Mouse (Mus musculus): ENCODE measurements at regions not wholly inside any gene's neighbourhood (a gene's known extent, or its start where the extent isn't known, plus 50 kb on each side); places are given as distances from the start of the nearest gene placed in this dataset.
A peak's percentile ranks its signal among the peaks of the same experiment; 100 is the strongest.

DNA sequence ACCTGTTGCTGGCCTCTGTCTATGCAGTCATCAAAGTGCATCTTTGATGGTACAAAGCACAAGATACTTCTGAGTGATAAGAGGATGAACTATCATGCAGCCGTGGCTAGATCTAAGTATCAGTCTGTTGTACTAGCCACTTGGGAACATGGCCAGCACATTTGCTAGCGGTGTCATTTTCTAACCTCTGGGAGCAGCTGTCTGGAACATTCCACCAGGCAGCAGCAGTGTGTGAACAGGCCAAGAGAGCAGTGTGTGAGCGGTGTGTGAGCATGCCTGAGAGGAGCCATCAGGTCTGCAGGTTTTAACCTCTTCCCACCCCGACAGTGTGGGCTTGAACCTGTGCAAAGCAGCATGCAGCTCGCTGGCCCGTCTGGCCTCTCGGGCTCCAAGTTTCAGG lies 248.3 kb downstream of the Gadd45g start:
- Histone ChIP-seq H3K4me3 (ENCODE audit: low read depth, low read length) (no peak overlapping the region), H3K27me3 (ENCODE audit: control insufficient read depth, insufficient read depth, low read length) (no peaks in the 10 kb centered on the region), H3K9ac (ENCODE audit: low read length) (no peak overlapping the region; the same call in 1 of the 2 replicates), H3K4me2 (ENCODE audit: low read depth) (no peak overlapping the region), H3K27ac (ENCODE audit: low read depth, low read length) (no peak overlapping the region), H3K9me3 (ENCODE audit: control insufficient read depth, low read length) (no peaks in the 10 kb centered on the region), H3K36me3 (ENCODE audit: control insufficient read depth, insufficient read depth, low read length) (no peaks in the 10 kb centered on the region), H3K4me1 (ENCODE audit: control insufficient read depth, insufficient read depth, low read length) (no peaks in the 10 kb centered on the region)
- 89% methylated on average over 7 of the region's 7 CpGs for WGBS
- DNase-seq (ENCODE audit: low spot score) (no peak), ATAC-seq (ENCODE audit: insufficient read depth, low FRiP score, low TSS enrichment) (no peak)

DNA sequence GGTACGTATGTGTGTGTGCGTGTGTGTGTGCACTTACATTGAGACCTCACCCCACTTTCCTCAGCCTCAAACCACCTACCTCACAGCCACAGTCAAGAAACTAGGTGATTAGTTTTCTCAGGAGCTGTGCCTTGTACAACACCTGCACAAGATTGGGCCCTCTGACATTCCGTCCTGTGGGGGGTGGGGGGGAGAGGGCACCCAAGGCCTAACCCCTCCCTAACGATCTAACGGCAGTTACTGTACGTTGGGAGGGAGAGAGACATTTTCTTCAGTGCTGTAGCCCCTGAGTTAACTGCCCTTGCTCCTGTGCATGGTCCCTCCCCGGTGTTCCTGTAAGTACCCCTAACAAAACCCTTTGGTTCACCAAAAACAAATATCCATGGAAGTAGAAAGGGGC lies 250.0 kb downstream of the Gadd45g start:
- Histone ChIP-seq H3K36me3 (ENCODE audit: control insufficient read depth, insufficient read depth, low read length) (no peaks in the 10 kb centered on the region), H3K27ac (ENCODE audit: low read depth, low read length) (no peak overlapping the region), H3K9ac (ENCODE audit: low read length) (no peak overlapping the region), H3K4me1 (ENCODE audit: control insufficient read depth, insufficient read depth, low read length) (no peaks in the 10 kb centered on the region), H3K9me3 (ENCODE audit: control insufficient read depth, low read length) (no peaks in the 10 kb centered on the region), H3K4me3 (ENCODE audit: low read depth, low read length) (no peak overlapping the region), H3K27me3 (ENCODE audit: control insufficient read depth, insufficient read depth, low read length) (no peaks in the 10 kb centered on the region), H3K4me2 (ENCODE audit: low read depth) (no peak overlapping the region)
- ATAC-seq (ENCODE audit: insufficient read depth, low FRiP score, low TSS enrichment) (no peak), DNase-seq (ENCODE audit: low spot score) (no peak)
- WGBS = 82% methylated on average over 7 of the region's 7 CpGs

DNA sequence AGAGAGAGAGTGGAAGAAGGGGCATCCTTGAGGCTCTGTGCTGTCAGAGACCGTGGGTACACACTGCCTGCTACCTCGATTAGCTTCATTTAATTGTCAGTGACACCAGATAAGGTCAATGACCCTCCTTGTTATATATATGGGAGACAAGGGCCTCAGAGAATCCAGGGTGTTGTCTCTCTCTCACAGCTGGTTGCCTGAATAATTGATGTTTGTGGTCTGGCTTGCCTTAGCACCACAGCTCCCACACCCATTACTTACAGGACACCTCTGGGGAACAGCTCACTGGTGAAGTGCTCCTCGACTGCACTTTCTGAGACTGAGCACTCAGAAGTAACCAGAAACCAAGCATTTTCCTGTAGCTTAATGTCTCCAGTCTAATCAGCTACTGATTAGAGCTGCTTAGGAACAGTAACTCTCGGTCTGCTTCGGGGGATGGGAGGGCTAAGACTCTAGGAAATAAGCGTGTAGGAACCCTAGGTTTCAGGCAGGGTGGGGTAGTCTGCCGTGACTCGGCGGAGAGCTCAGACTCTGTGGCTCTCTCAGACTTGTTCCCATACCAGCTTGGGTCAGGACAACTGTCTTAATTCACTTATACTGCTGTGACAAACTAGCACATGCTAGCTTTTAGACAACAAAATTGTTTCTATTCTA lies 259.6 kb downstream of the Gadd45g start:
- Histone ChIP-seq H3K4me3 (ENCODE audit: low read depth, low read length) (no peak overlapping the region), H3K27me3 (ENCODE audit: control insufficient read depth, insufficient read depth, low read length) (no peaks in the 10 kb centered on the region), H3K4me2 (ENCODE audit: low read depth) (no peak overlapping the region), H3K4me1 (ENCODE audit: control insufficient read depth, insufficient read depth, low read length) (peaks cover 18% of the 10 kb centered on the region), H3K27ac (ENCODE audit: low read depth, low read length) (no peak overlapping the region), H3K9ac (ENCODE audit: low read length) (no peak overlapping the region), H3K36me3 (ENCODE audit: control insufficient read depth, insufficient read depth, low read length) (no peaks in the 10 kb centered on the region), H3K9me3 (ENCODE audit: control insufficient read depth, low read length) (no peaks in the 10 kb centered on the region)
- ATAC-seq (ENCODE audit: insufficient read depth, low FRiP score, low TSS enrichment) (no peak), DNase-seq (ENCODE audit: low spot score) (no peak)
- WGBS = 54% methylated on average over 9 of the region's 9 CpGs

DNA sequence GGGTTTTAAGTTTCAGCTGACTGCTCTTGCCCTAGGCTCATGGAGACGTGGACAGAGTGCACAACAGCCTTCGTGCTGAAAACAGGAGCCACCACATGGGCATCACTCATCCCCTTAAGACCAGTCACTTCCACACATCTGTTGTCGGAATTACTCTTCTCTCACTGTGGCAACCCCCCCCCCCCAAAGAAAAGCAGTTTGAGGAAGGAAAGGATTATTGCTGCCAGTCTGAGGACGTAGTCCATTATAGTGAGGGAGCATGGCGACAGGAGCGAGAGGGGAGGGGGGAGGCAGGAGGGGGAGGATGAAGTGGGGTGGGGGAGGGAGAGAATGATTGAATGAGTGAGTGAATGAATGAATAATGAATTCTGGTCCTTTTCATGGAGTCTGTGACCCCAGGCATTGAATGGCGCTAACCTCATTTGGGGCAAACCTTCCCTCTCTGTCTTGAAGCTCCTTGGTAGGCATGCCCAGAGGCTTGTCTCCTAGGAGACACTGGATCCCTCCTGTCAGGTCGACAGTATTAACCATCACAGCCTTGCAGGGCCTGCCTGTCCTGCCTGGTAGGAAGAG lies 262.0 kb downstream of the Gadd45g start:
- H3K4me3 ChIP-seq (ENCODE audit: low read depth, low read length) = no peak overlapping the region
- H3K9me3 ChIP-seq (ENCODE audit: control insufficient read depth, low read length) = no peaks in the 10 kb centered on the region
- H3K27ac ChIP-seq (ENCODE audit: low read depth, low read length) = peak overlapping the region; percentile 44; the same call in 1 of the 2 replicates
- no peaks in the 10 kb centered on the region for H3K27me3 ChIP-seq (ENCODE audit: control insufficient read depth, insufficient read depth, low read length)
- 17% methylated on average over 8 of the region's 8 CpGs for WGBS
- no peaks in the 10 kb centered on the region for H3K36me3 ChIP-seq (ENCODE audit: control insufficient read depth, insufficient read depth, low read length)
- DNase-seq (ENCODE audit: low spot score) = peak; percentile 58
- H3K4me2 ChIP-seq (ENCODE audit: low read depth) = no peak overlapping the region
- ATAC-seq (ENCODE audit: insufficient read depth, low FRiP score, low TSS enrichment) = peak; percentile 89
- H3K4me1 ChIP-seq (ENCODE audit: control insufficient read depth, insufficient read depth, low read length) = peaks cover 18% of the 10 kb centered on the region
- no peak overlapping the region for H3K9ac ChIP-seq (ENCODE audit: low read length)

DNA sequence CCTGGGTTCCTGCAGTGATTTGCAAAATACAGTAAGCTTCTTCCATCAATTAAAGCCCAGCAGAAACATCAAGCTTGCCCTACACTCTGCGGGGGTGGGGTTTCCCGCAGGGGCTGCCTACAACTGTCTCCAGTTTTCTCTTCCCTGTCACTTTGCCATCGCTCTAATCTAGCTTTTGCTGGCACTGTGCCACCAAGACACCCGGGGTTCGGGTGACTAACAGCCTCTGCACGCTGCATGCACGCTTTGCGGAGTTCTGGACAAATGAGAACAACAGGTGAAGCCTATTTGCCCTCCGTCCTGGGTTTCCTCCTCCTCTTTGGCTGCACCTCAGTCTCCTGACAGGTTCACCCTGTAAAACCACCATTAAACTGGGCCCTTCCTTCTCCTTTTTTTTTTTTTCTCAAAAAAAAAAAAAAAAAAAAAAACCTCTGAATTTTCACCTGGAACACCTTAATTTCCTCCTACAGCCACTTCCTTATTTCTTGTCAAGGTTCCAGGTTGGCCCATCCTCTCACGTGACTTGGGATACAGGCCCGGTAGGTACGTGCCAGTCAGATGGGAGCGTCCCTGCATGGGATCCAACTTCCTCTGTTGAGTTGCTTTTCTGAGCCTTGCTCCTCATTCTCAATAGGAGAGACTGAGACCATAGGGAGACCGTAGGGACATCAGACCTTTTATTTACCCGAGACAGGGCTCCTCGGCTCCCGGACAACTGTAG lies 262.7 kb downstream of the Gadd45g start:
- no peak overlapping the region for H3K4me2 ChIP-seq (ENCODE audit: low read depth)
- DNase-seq (ENCODE audit: low spot score) = peak; percentile 54

DNA sequence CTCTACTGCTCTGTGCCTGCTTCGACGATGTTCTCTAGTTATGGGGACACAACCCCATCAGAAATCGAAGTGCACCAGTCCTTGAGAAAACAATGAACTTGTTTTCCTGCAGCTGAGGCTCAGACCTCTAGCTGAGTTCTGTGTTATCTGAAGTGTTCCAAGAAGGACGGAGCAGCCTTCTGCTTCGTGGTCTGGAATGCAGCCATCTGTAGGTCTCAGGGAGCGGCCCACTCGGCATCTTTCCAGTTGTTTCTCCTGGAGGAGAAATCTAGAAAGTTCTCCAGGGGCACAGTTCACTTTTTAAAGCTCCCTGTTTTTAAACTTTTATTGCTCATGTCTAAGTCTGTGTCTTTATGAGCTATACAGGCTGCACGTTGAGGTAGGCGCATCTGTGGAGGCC lies 264.3 kb downstream of the Gadd45g start:
- Histone ChIP-seq H3K27me3 (ENCODE audit: control insufficient read depth, insufficient read depth, low read length) (no peaks in the 10 kb centered on the region), H3K27ac (ENCODE audit: low read depth, low read length) (no peak overlapping the region), H3K36me3 (ENCODE audit: control insufficient read depth, insufficient read depth, low read length) (no peaks in the 10 kb centered on the region), H3K4me3 (ENCODE audit: low read depth, low read length) (no peak overlapping the region), H3K4me2 (ENCODE audit: low read depth) (no peak overlapping the region), H3K9ac (ENCODE audit: low read length) (no peak overlapping the region), H3K9me3 (ENCODE audit: control insufficient read depth, low read length) (no peaks in the 10 kb centered on the region), H3K4me1 (ENCODE audit: control insufficient read depth, insufficient read depth, low read length) (peaks cover 18% of the 10 kb centered on the region)
- DNase-seq (ENCODE audit: low spot score) (no peak), ATAC-seq (ENCODE audit: insufficient read depth, low FRiP score, low TSS enrichment) (no peak)
- WGBS = 82% methylated on average over 9 of the region's 9 CpGs

More for the DNA sequence above, 262.7 kb downstream of the Gadd45g start:
- H3K9me3 ChIP-seq (ENCODE audit: control insufficient read depth, low read length) = no peaks in the 10 kb centered on the region
- H3K27me3 ChIP-seq (ENCODE audit: control insufficient read depth, insufficient read depth, low read length) = no peaks in the 10 kb centered on the region
- 0 out of 2 replicates have a peak, but pooled peaks have one; percentile 39 for ATAC-seq (ENCODE audit: insufficient read depth, low FRiP score, low TSS enrichment)
- H3K4me3 ChIP-seq (ENCODE audit: low read depth, low read length) = no peak overlapping the region
- H3K27ac ChIP-seq (ENCODE audit: low read depth, low read length) = peak overlapping the region; percentile 44; the same call in 1 of the 2 replicates
- 65% methylated on average over 17 of the region's 17 CpGs for WGBS
- H3K9ac ChIP-seq (ENCODE audit: low read length) = no peak overlapping the region
- H3K36me3 ChIP-seq (ENCODE audit: control insufficient read depth, insufficient read depth, low read length) = no peaks in the 10 kb centered on the region
- H3K4me1 ChIP-seq (ENCODE audit: control insufficient read depth, insufficient read depth, low read length) = peaks cover 18% of the 10 kb centered on the region

DNA sequence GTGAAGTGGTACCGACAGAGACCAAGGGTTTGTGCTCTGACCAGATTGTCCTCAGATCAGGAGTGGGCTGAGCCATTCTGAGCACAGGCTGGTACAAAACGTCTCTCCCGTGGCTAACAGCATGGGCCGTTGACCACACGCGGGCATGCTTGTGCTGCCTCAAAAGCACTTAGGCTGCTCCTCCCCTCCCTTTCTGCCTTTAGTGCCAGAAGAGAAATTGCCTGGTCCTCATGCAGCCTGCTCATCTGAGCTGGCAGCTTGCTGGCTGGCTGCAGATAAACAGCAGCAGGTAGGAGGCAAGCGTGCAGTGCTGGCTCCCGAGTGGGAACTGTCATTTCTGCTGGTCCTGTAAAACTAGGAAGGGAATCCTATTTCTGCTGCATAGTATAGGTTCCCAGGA lies 267.1 kb downstream of the Gadd45g start:
- Histone ChIP-seq H3K9ac (ENCODE audit: low read length) (no peak overlapping the region), H3K4me1 (ENCODE audit: control insufficient read depth, insufficient read depth, low read length) (peaks cover 7% of the 10 kb centered on the region), H3K27ac (ENCODE audit: low read depth, low read length) (no peak overlapping the region), H3K36me3 (ENCODE audit: control insufficient read depth, insufficient read depth, low read length) (no peaks in the 10 kb centered on the region), H3K4me3 (ENCODE audit: low read depth, low read length) (no peak overlapping the region), H3K27me3 (ENCODE audit: control insufficient read depth, insufficient read depth, low read length) (no peaks in the 10 kb centered on the region), H3K9me3 (ENCODE audit: control insufficient read depth, low read length) (no peaks in the 10 kb centered on the region), H3K4me2 (ENCODE audit: low read depth) (no peak overlapping the region)
- DNase-seq (ENCODE audit: low spot score) (no peak), ATAC-seq (ENCODE audit: insufficient read depth, low FRiP score, low TSS enrichment) (no peak)
- 45% methylated on average over 8 of the region's 8 CpGs for WGBS

DNA sequence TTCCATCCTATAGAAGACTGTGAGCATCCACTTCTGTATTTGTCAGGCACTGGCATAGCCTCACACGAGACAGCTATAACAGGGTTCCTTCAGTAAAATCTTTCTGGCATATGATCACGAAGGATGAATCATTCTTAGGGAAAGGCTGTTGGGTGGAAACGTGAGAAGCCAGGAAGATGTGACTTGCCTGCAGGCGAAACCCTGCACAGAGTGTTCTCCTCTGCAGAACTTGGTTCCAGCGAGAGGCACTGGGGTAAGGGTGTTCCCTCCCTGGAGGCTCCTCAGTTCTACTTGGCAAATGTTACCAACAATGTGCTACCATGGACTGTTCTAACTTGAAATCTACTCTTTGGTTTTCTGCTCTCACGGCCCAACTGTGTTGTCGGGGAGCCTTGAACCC lies 268.0 kb downstream of the Gadd45g start:
- ATAC-seq (ENCODE audit: insufficient read depth, low FRiP score, low TSS enrichment) (no peak), DNase-seq (ENCODE audit: low spot score) (no peak)
- no peaks in the 10 kb centered on the region for H3K36me3 ChIP-seq (ENCODE audit: control insufficient read depth, insufficient read depth, low read length)
- no peak overlapping the region for H3K4me2 ChIP-seq (ENCODE audit: low read depth)
- H3K27ac ChIP-seq (ENCODE audit: low read depth, low read length) = no peak overlapping the region
- H3K4me1 ChIP-seq (ENCODE audit: control insufficient read depth, insufficient read depth, low read length) = no peaks in the 10 kb centered on the region
- no peaks in the 10 kb centered on the region for H3K9me3 ChIP-seq (ENCODE audit: control insufficient read depth, low read length)
- H3K27me3 ChIP-seq (ENCODE audit: control insufficient read depth, insufficient read depth, low read length) = no peaks in the 10 kb centered on the region
- no peak overlapping the region for H3K9ac ChIP-seq (ENCODE audit: low read length)
- WGBS = 92% methylated on average over 7 of the region's 7 CpGs
- H3K4me3 ChIP-seq (ENCODE audit: low read depth, low read length) = no peak overlapping the region

DNA sequence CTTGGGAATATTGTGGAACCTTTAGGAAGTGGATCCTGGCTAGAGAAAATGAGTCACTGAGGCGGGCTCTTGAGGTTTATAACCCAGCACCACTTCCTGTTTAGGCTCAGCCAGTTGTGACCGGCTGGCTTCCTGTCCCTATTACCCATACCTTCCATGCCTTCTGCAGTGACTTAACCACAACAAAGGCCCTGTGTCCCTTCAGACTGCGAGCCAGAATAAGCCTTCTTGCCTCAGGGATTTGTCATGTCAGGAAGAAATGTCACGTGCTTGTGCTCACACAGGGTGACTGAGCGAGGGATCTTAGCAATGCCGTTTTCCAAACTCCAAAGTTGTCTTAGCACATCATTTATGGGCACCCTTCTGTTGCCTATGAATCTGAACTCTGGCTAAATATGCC lies 268.5 kb downstream of the Gadd45g start:
- Histone ChIP-seq H3K27ac (ENCODE audit: low read depth, low read length) (no peak overlapping the region), H3K9ac (ENCODE audit: low read length) (no peak overlapping the region), H3K4me3 (ENCODE audit: low read depth, low read length) (no peak overlapping the region), H3K4me2 (ENCODE audit: low read depth) (no peak overlapping the region), H3K4me1 (ENCODE audit: control insufficient read depth, insufficient read depth, low read length) (no peaks in the 10 kb centered on the region), H3K36me3 (ENCODE audit: control insufficient read depth, insufficient read depth, low read length) (no peaks in the 10 kb centered on the region), H3K9me3 (ENCODE audit: control insufficient read depth, low read length) (no peaks in the 10 kb centered on the region), H3K27me3 (ENCODE audit: control insufficient read depth, insufficient read depth, low read length) (no peaks in the 10 kb centered on the region)
- DNase-seq (ENCODE audit: low spot score) = no peak
- no peak for ATAC-seq (ENCODE audit: insufficient read depth, low FRiP score, low TSS enrichment)
- 84% methylated on average over 6 of the region's 6 CpGs for WGBS
